Mouse (Mus musculus) liver, adult (tissue): ENCODE measurements around the gene 1110008L16Rik.

ENCODE experiments used
- GATA4 ChIP-seq: IDR thresholded peaks from 2 replicates; pipeline ENCODE4 v1.6.1; 2014; ENCODE audit warnings: mild to moderate bottlenecking, low read length; ENCODE audit not compliant: insufficient replicate concordance

Gene 1110008L16Rik

DNA sequence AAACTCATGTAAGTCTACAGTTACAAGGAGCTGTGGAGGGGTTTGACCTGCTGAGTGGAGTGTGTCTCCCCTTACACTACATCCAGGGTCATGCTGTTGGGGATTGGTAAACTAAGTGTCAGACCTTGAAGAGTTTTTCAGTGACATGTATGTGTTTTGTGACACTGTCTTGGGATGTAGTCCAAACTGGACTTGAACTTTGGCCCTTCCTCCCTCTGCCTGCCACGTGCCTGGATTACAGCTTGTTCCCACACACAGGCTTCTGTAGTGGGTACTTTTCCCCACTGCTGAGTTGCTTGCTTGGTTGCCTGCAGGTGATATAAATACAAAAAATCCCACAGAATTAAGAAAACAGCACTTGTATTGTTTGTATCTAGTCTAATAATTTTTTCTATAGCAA, 116.4 kb downstream of the 1110008L16Rik start:
- no peak for TF ChIP-seq GATA4

DNA sequence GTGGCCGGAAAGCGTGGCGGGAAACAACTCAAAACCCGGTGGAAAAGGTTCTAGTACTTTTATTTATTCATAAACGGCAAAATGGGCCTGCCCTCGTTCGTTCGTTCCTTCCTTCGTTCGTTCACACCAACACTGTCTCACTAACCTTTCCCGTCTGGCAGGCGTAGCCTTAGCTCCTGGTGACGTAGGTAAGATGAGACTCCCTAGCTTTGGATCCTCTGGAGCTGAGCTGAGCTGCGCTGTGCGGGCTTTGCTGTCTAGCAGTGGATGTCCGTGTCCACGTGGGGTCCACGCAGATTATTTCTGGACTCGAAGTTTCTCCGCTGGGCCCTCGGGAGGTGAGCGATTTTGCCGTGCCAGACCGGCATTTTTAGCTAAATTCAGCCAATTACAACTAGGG, 120.8 kb downstream of the 1110008L16Rik start:
- TF ChIP-seq GATA4, result no peak

GRCm38 (mm10) chr12:55422057-55422456, 122.7 kb downstream of the 1110008L16Rik start:
- no peak for TF ChIP-seq GATA4

DNA sequence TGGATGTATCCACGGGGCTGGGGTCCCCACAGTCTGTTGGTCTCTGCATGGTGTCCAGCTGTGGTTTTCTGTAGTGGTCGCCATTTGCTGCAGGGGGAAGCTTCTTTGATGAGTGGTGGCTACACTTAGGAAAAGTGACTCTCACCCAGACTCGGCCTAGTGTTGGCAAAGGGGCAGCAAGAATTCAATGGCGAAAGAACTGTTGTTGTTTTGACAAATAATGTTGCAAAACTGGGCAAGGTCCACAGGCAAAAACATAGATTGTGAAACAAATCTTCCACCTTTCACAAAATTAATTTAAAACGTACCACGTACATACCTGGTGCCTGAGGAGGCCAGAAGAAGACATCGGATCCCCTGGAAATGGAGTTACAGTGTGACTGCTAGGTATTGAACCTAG, 126.9 kb downstream of the 1110008L16Rik start:
- no peak for TF ChIP-seq GATA4

GRCm38 (mm10) chr12:55429201-55429600, 129.8 kb downstream of the 1110008L16Rik start:
- TF ChIP-seq GATA4, result no peak

- TF ChIP-seq GATA4, result no peak
These were observed 130.6 kb downstream of the 1110008L16Rik start for GRCm38 (mm10) chr12:55429956-55430355.
